Mouse (Mus musculus) midbrain, postnatal 0 days (tissue): Measurements from ENCODE around the gene Tgfbr3. TPM values are rescaled to one million over a fixed set of nuclear protein-coding genes. Genes with fewer than 3 reads are reported as not detected.
A peak's percentile ranks its signal among the peaks of the same experiment; 100 is the strongest.

ENCODE experiments used
- ATAC-seq: fragments of 200-750 bp; cut with Nextera tagmentation; 2 replicates; pipeline ENCODE4 v1.8.0; 2017; ENCODE audit warnings: moderate number of reproducible peaks, mild to moderate bottlenecking, moderate TSS enrichment, moderate library complexity; ENCODE audit not compliant: low FRiP score
- DNase-seq: peaks from one replicate; pipeline ENCODE4 v3.0.0-alpha.2; 2015; ENCODE audit warnings: low spot score
- H3K27ac ChIP-seq: fragments of 300-500 bp; sonication (generic); 2 replicates; pipeline ENCODE4 v1.5.1; 2014; ENCODE audit warnings: low read depth, mild to moderate bottlenecking, low read length, mixed read lengths
- H3K27me3 ChIP-seq: fragments of 300-500 bp; sonication (generic); 2 replicates; pipeline ENCODE4 v1.6.1; 2014; ENCODE audit warnings: low read length, control low read depth, mixed read lengths; ENCODE audit not compliant: insufficient read depth
- H3K36me3 ChIP-seq: fragments of 300-500 bp; sonication (generic); 2 replicates; pipeline ENCODE4 v1.6.1; 2014; ENCODE audit warnings: low read length, control low read depth, mixed read lengths; ENCODE audit not compliant: insufficient read depth
- H3K4me1 ChIP-seq: fragments of 300-500 bp; sonication (generic); 2 replicates; pipeline ENCODE4 v1.6.1; 2014; ENCODE audit warnings: mild to moderate bottlenecking, control low read depth, antibody characterized with exemption, low read length, mixed read lengths; ENCODE audit not compliant: insufficient read depth
- H3K4me2 ChIP-seq: fragments of 300-500 bp; sonication (generic); 2 replicates; pipeline ENCODE4 v1.6.1; 2014; ENCODE audit warnings: low read depth, mild to moderate bottlenecking, low read length, mixed read lengths; ENCODE audit not compliant: poor library complexity, severe bottlenecking
- H3K4me3 ChIP-seq: fragments of 300-500 bp; sonication (generic); 2 replicates; pipeline ENCODE4 v1.5.1; 2014; ENCODE audit warnings: low read depth, mild to moderate bottlenecking, low read length, moderate library complexity
- H3K9ac ChIP-seq: fragments of 300-500 bp; sonication (generic); replicated peaks from 2 replicates; pipeline ENCODE4 v1.6.1; 2014; ENCODE audit warnings: mild to moderate bottlenecking, low read length, moderate library complexity, mixed read lengths; ENCODE audit not compliant: poor library complexity, severe bottlenecking
- H3K9me3 ChIP-seq: fragments of 300-500 bp; sonication (generic); 2 replicates; pipeline ENCODE4 v1.6.1; 2016; ENCODE audit warnings: low read length, control low read depth
- CTCF ChIP-seq: IDR thresholded peaks from 2 replicates; pipeline ENCODE4 v1.5.1; 2016; ENCODE audit warnings: antibody characterized with exemption, mild to moderate bottlenecking
- WGBS: fragments of 180-500 bp; shearing (Covaris S2); extraction: QIAGEN DNeasy Blood & Tissue Kit; methylation state at CpG from one replicate; pipeline ENCODE4 v1.1.7; 2014; 5-methylcytosine and 5-hydroxymethylcytosine counted together
- polyA plus RNA-seq: library from polyadenylated mRNA; unstranded; fragments of >200 nt; fragmentation: Nextera tagmentation; extraction: Ambion mirVana; gene quantifications from 2 replicates; pipeline ENCODE4 v1.2.1, GENCODE M21; 2015
- total RNA-seq: library from RNA; depleted of rRNA; stranded (reverse); fragments of >200 nt; gene quantifications from 2 replicates; pipeline ENCODE4 v1.2.3, GENCODE M21; 2014

Tgfbr3 gene
- total and polyA plus RNA-seq, 2 experiments from 2014 or later, result 4.0 to 13.8 TPM

DNA sequence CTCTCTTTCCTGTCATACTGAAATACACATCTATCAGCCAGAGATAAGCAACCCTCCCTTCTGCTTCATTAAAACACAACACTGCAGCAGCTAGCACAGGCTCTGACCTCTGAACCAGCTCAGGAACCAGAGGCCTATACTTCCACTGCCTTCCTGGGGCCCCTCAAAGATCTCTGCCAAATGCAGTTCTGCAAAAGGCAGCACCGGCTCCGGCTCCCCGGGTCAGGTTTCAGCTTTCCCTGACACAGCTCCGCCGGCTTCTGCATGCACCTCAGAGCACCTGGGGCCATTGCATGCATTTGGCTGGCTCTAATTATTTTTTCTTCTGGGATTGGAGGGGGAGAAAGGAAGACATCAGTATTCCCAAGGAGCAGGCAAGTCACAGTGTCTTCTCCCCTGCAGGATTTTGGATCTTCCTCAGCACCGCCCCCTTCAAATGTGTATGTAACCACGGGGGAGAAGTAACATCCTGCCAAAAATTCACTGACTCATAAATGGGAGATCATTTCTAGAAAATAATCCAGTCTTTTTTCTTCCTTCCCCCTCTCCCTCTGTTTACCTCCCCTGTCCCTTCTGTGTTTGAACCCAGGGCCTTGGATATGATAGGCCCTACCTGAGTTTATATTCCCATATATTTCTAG lies 178.4 kb downstream of the Tgfbr3 start:
- Histone ChIP-seq H3K36me3 (no peaks in the 10 kb centered on the region), H3K27ac (no peak overlapping the region; the same call in 1 of the 2 replicates), H3K4me1 (peaks cover 6% of the 10 kb centered on the region; the same call in 1 of the 2 replicates), H3K9ac (no peak overlapping the region), H3K4me2 (no peak overlapping the region), H3K27me3 (no peaks in the 10 kb centered on the region), H3K4me3 (no peak overlapping the region), H3K9me3 (no peaks in the 10 kb centered on the region)
- no peak for TF ChIP-seq CTCF
- no peak for ATAC-seq
- 32% methylated on average over 7 of the region's 7 CpGs for WGBS
- DNase-seq, result peak; percentile 55

GRCm38 (mm10) chr5:107110089-107110879 lies 179.1 kb downstream of the Tgfbr3 start:
- H3K9ac ChIP-seq, result no peak overlapping the region
- 66% methylated on average over 13 of the region's 13 CpGs for WGBS
- DNase-seq (peak; percentile 21), ATAC-seq (no peak)
- no peaks in the 10 kb centered on the region for H3K9me3 ChIP-seq
- H3K4me2 ChIP-seq, result no peak overlapping the region
- no peaks in the 10 kb centered on the region for H3K27me3 ChIP-seq
- TF ChIP-seq CTCF, result no peak
- no peaks in the 10 kb centered on the region for H3K36me3 ChIP-seq
- no peak overlapping the region for H3K27ac ChIP-seq
- peaks cover 6% of the 10 kb centered on the region; the same call in 1 of the 2 replicates for H3K4me1 ChIP-seq
- no peak overlapping the region for H3K4me3 ChIP-seq

GRCm38 (mm10) chr5:107109416-107109815 lies 180.0 kb downstream of the Tgfbr3 start:
- Histone ChIP-seq H3K27ac (no peak overlapping the region), H3K4me1 (peaks cover 6% of the 10 kb centered on the region; the same call in 1 of the 2 replicates), H3K4me3 (no peak overlapping the region), H3K4me2 (no peak overlapping the region), H3K27me3 (no peaks in the 10 kb centered on the region), H3K36me3 (no peaks in the 10 kb centered on the region), H3K9ac (no peak overlapping the region), H3K9me3 (no peaks in the 10 kb centered on the region)
- TF ChIP-seq CTCF, result no peak
- no peak for ATAC-seq
- DNase-seq, result no peak
- WGBS, result 70% methylated on average over 15 of the region's 15 CpGs

- 81% methylated on average over 12 of the region's 12 CpGs for WGBS
- ATAC-seq (no peak), DNase-seq (peak; percentile 10)
- peaks cover 6% of the 10 kb centered on the region; the same call in 1 of the 2 replicates for H3K4me1 ChIP-seq
- TF ChIP-seq CTCF, result no peak
- H3K27me3 ChIP-seq, result no peaks in the 10 kb centered on the region
- no peak overlapping the region for H3K9ac ChIP-seq
- H3K27ac ChIP-seq, result no peak overlapping the region
- no peak overlapping the region for H3K4me2 ChIP-seq
- H3K4me3 ChIP-seq, result no peak overlapping the region
- H3K9me3 ChIP-seq, result no peaks in the 10 kb centered on the region
- H3K36me3 ChIP-seq, result no peaks in the 10 kb centered on the region
Measured at GRCm38 (mm10) chr5:107106793-107107192, 182.6 kb downstream of the Tgfbr3 start.

GRCm38 (mm10) chr5:107106139-107106538 lies 183.3 kb downstream of the Tgfbr3 start:
- Histone ChIP-seq H3K27me3 (no peaks in the 10 kb centered on the region), H3K27ac (no peak overlapping the region), H3K4me1 (peaks cover 6% of the 10 kb centered on the region; the same call in 1 of the 2 replicates), H3K36me3 (no peaks in the 10 kb centered on the region), H3K4me3 (no peak overlapping the region), H3K9me3 (no peaks in the 10 kb centered on the region), H3K4me2 (no peak overlapping the region), H3K9ac (no peak overlapping the region)
- DNase-seq (no peak), ATAC-seq (no peak)
- no peak for TF ChIP-seq CTCF
- WGBS, result 78% methylated on average over 2 of the region's 2 CpGs

DNA sequence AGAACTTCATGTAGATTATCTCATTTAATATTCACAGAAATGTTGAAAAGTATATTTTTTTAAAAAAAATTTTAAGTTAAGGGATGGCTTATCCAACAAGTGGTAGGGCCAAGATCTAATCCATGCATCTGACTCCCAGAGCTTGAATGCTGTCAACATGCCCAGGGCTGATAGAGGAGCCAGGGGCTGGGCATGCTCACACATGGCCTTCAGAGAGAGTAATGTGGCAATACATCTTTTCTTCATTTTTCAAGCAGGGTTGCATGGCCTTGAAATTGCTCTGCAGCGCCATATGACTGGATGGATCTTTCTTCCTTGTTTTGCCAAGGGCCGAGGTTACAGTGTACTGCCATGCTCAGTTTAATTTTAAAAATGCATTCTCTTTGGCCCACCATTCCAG lies 185.8 kb downstream of the Tgfbr3 start:
- no peaks in the 10 kb centered on the region for H3K36me3 ChIP-seq
- no peaks in the 10 kb centered on the region for H3K4me1 ChIP-seq
- no peak overlapping the region for H3K27ac ChIP-seq
- no peaks in the 10 kb centered on the region for H3K27me3 ChIP-seq
- no peak for TF ChIP-seq CTCF
- no peak overlapping the region for H3K4me2 ChIP-seq
- ATAC-seq (no peak), DNase-seq (no peak)
- no peak overlapping the region for H3K9ac ChIP-seq
- no peak overlapping the region for H3K4me3 ChIP-seq
- 93% methylated on average over 2 of the region's 2 CpGs for WGBS
- no peaks in the 10 kb centered on the region for H3K9me3 ChIP-seq
